Mouse (Mus musculus) heart, embryonic 11.5 days (tissue): ENCODE measurements around the gene BC035947. TPM values are rescaled to one million over a fixed set of nuclear protein-coding genes. Genes with fewer than 3 reads are reported as not detected.

Source experiments
- ATAC-seq: fragments of 200-750 bp; cut with Nextera tagmentation; replicated peaks from 2 replicates; pipeline ENCODE4 v1.8.0; 2017; ENCODE audit warnings: moderate library complexity; ENCODE audit not compliant: insufficient number of reproducible peaks, low FRiP score, low TSS enrichment
- H3K27ac ChIP-seq: fragments of 300-500 bp; sonication (generic); 2 replicates; pipeline ENCODE4 v1.5.1; 2014; ENCODE audit warnings: mild to moderate bottlenecking, low read depth, low read length
- H3K27me3 ChIP-seq: fragments of 300-500 bp; sonication (generic); 2 replicates; pipeline ENCODE4 v1.6.1; 2014; ENCODE audit warnings: mild to moderate bottlenecking, low read length, mixed read lengths; ENCODE audit not compliant: control insufficient read depth, insufficient read depth
- H3K36me3 ChIP-seq: fragments of 300-500 bp; sonication (generic); 2 replicates; pipeline ENCODE4 v1.6.1; 2014; ENCODE audit warnings: mild to moderate bottlenecking, low read length, moderate library complexity, mixed read lengths; ENCODE audit not compliant: control insufficient read depth, insufficient read depth
- H3K4me1 ChIP-seq: fragments of 300-500 bp; sonication (generic); 2 replicates; pipeline ENCODE4 v1.6.1; 2014; ENCODE audit warnings: low read length; ENCODE audit not compliant: control insufficient read depth, insufficient read depth
- H3K4me2 ChIP-seq: fragments of 300-500 bp; sonication (generic); 2 replicates; pipeline ENCODE4 v1.6.1; 2014; ENCODE audit warnings: mild to moderate bottlenecking, moderate library complexity
- H3K4me3 ChIP-seq: fragments of 300-500 bp; sonication (generic); 2 replicates; pipeline ENCODE4 v1.5.1; 2014; ENCODE audit warnings: low read depth, low read length
- H3K9ac ChIP-seq: fragments of 300-500 bp; sonication (generic); 2 replicates; pipeline ENCODE4 v1.6.1; 2014; ENCODE audit warnings: mild to moderate bottlenecking, low read depth, low read length, moderate library complexity
- H3K9me3 ChIP-seq: fragments of 300-500 bp; sonication (generic); replicated peaks from 2 replicates; pipeline ENCODE4 v1.6.1; 2016; ENCODE audit warnings: low read length; ENCODE audit not compliant: control insufficient read depth
- WGBS: fragments of 180-500 bp; shearing (Covaris S2); extraction: QIAGEN DNeasy Blood & Tissue Kit; methylation state at CpG from one replicate; pipeline ENCODE4 v1.1.7; 2014; ENCODE audit not compliant: insufficient replicate concordance; 5-methylcytosine and 5-hydroxymethylcytosine counted together
- polyA plus RNA-seq: library from polyadenylated mRNA; unstranded; fragments of >200 nt; fragmentation: Nextera tagmentation; extraction: Ambion mirVana; gene quantifications from 2 replicates; pipeline ENCODE4 v1.2.1, GENCODE M21; 2014

BC035947 gene
- polyA plus RNA-seq, 1 experiment from 2014 or later, result 0.09 TPM

DNA sequence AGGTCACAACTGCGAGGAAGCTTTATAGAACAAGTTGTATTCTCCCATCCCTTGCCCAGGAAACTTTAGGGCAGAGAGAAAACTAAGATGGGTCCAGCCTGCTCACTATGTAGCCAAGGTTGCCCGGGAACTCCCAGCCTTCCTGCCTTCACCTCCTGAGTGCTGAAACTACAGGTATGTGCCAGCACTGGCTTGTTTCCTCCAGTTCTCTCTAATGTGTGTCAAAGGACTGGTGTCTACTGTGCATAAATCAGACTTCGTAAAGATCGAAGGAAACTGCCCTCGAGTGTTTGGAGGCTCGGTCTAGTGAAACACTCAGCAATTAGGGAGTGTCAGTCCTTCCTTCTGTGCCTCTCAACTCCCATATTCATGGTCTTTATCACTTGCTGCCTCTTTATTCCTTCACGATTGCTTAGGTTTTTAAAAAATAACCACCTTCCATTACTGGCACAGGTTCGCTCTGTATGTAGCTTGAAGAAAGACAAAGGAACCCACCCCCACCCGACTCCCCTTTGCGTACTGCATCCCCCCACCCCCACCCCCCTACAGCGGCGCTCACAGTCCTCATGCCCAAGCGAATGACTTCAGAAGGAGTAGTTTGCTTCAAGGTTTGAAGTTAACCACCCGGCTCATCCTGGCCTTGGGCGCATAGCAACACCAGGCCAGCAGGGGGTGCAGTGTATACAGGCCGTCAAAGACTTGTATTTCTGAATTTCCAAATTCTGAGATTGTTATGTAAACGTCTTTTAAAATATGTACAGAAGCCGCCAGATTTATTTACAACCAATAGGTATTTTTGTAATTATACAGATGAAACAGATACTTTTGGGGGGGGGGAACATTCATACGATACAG, 24.6 kb upstream of the BC035947 start:
- Histone ChIP-seq H3K9me3 (no peaks in the 10 kb centered on the region), H3K4me1 (no peaks in the 10 kb centered on the region; the same call in 1 of the 2 replicates), H3K27me3 (no peaks in the 10 kb centered on the region), H3K27ac (no peak overlapping the region), H3K4me3 (no peak overlapping the region), H3K9ac (no peak overlapping the region), H3K4me2 (peak overlapping the region; percentile 64), H3K36me3 (no peaks in the 10 kb centered on the region)
- ATAC-seq, result no peak
- WGBS, result 36% methylated on average over 19 of the region's 19 CpGs

GRCm38 (mm10) chr1:78534428-78535150, 22.6 kb upstream of the BC035947 start:
- H3K27me3 ChIP-seq, result no peaks in the 10 kb centered on the region
- no peak overlapping the region for H3K27ac ChIP-seq
- H3K4me3 ChIP-seq, result no peak overlapping the region
- H3K9ac ChIP-seq, result no peak overlapping the region
- no peaks in the 10 kb centered on the region for H3K9me3 ChIP-seq
- H3K4me2 ChIP-seq, result no peak overlapping the region
- no peak for ATAC-seq
- H3K4me1 ChIP-seq, result no peaks in the 10 kb centered on the region; the same call in 1 of the 2 replicates
- H3K36me3 ChIP-seq, result no peaks in the 10 kb centered on the region
- 42% methylated on average over 9 of the region's 9 CpGs for WGBS

- 80% methylated on average over 15 of the region's 15 CpGs for WGBS
- Histone ChIP-seq H3K9ac (no peak overlapping the region), H3K27me3 (no peaks in the 10 kb centered on the region), H3K4me3 (no peak overlapping the region), H3K4me1 (no peaks in the 10 kb centered on the region), H3K4me2 (no peak overlapping the region), H3K36me3 (no peaks in the 10 kb centered on the region), H3K27ac (no peak overlapping the region), H3K9me3 (no peaks in the 10 kb centered on the region)
- no peak for ATAC-seq
Observed at GRCm38 (mm10) chr1:78532184-78532800, 20.3 kb upstream of the BC035947 start.

GRCm38 (mm10) chr1:78530500-78531215, 18.7 kb upstream of the BC035947 start:
- ATAC-seq, result no peak
- H3K4me3 ChIP-seq, result no peak overlapping the region
- H3K27ac ChIP-seq, result no peak overlapping the region
- H3K9ac ChIP-seq, result no peak overlapping the region
- H3K36me3 ChIP-seq, result no peaks in the 10 kb centered on the region
- WGBS, result 68% methylated on average over 7 of the region's 7 CpGs
- no peaks in the 10 kb centered on the region for H3K27me3 ChIP-seq
- H3K9me3 ChIP-seq, result no peaks in the 10 kb centered on the region
- H3K4me2 ChIP-seq, result no peak overlapping the region
- H3K4me1 ChIP-seq, result no peaks in the 10 kb centered on the region

DNA sequence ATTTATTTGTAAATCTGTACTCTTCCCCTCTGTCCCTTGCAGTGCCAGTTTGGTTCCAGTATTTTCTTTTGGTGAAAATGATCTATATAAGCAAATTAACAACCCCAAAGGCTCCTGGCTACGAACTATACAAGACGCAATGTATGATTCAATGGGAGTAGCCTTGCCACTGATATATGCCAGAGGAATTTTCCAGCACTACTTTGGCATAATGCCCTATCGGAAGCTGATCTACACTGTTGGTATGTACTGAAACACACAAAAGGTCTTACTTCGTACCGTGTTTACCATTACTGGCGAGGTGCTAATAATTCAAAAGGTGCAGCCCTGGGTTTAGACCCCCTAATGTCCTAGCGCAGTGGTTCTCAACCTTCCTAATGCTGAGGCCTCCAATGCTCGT, 17.1 kb upstream of the BC035947 start:
- Histone ChIP-seq H3K4me3 (no peak overlapping the region), H3K27ac (no peak overlapping the region)
- 84% methylated on average over 8 of the region's 8 CpGs for WGBS

GRCm38 (mm10) chr1:78528356-78528755, 16.4 kb upstream of the BC035947 start:
- H3K27ac ChIP-seq, result no peak overlapping the region
- 78% methylated on average over 3 of the region's 3 CpGs for WGBS
- no peak overlapping the region for H3K4me3 ChIP-seq
- H3K4me2 ChIP-seq, result no peak overlapping the region
- H3K27me3 ChIP-seq, result no peaks in the 10 kb centered on the region
- H3K4me1 ChIP-seq, result no peaks in the 10 kb centered on the region
- no peak overlapping the region for H3K9ac ChIP-seq
- no peaks in the 10 kb centered on the region for H3K36me3 ChIP-seq
- H3K9me3 ChIP-seq, result no peaks in the 10 kb centered on the region
- no peak for ATAC-seq

More for the DNA sequence above, 17.1 kb upstream of the BC035947 start:
- Histone ChIP-seq H3K36me3 (no peaks in the 10 kb centered on the region), H3K9ac (no peak overlapping the region), H3K4me1 (no peaks in the 10 kb centered on the region), H3K4me2 (no peak overlapping the region), H3K27me3 (no peaks in the 10 kb centered on the region), H3K9me3 (no peaks in the 10 kb centered on the region)
- no peak for ATAC-seq

DNA sequence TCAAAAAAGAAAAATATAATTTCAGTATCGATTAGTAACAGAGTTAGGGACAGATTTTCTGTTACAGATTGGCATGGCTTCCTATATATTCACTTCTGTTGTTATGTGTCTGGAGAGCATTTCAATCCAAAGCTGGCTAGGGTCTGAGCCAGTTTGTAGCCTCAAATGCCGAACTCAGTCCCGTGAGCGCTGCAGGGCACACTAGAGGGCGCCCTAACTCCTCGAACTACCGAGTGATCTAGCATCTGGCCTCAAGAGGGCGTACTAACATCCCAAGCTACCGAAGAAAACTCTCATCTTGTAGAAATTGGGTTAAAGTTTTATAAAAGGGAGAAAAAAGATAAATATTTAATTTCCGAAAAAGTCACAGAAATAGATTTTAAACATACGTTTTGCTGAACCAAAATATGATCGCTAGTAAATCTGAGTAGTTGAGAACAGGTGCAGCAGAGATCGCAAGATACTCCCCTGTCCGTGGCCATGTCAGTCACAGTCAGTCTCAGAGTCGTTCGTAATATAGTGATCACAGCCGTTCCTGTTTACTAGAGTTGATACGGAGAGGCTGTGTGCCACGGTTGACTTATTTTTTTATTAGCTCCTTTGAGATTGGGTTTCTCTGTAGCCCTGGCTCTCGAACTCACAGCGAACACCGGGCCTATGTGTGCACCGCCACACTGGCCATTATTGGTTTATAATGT, 13.4 kb upstream of the BC035947 start:
- ATAC-seq, result no peak
- H3K27me3 ChIP-seq, result no peaks in the 10 kb centered on the region
- WGBS, result 48% methylated on average over 23 of the region's 23 CpGs

DNA sequence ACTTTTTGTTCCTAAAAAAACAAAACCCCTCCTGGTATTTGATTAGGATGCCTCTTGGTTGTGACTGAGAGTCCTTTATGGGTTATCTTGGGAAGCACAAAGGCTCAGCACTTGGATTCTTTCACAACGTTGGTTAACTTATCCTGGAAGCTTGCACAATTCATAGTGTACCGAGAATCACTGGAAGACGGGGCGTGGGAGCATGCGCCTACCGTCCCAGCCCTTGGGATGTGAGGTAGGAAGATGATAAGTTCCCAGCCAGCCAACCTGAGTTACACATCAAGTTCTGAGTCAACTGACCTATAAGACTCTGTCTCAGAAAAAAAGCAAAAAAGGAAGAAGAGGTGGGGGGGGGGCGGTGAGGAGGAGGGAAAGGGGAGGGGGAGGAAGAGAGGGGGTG, 6.9 kb upstream of the BC035947 start:
- H3K27ac ChIP-seq, result no peak overlapping the region
- H3K27me3 ChIP-seq, result no peaks in the 10 kb centered on the region
- no peaks in the 10 kb centered on the region for H3K9me3 ChIP-seq
- no peaks in the 10 kb centered on the region for H3K36me3 ChIP-seq
- no peak overlapping the region for H3K4me2 ChIP-seq
- H3K9ac ChIP-seq, result no peak overlapping the region
- WGBS, result 85% methylated on average over 7 of the region's 7 CpGs
- no peak overlapping the region for H3K4me3 ChIP-seq
- ATAC-seq, result no peak
- H3K4me1 ChIP-seq, result no peaks in the 10 kb centered on the region

More for the DNA sequence above, 13.4 kb upstream of the BC035947 start:
- H3K4me2 ChIP-seq, result no peak overlapping the region
- H3K4me1 ChIP-seq, result no peaks in the 10 kb centered on the region
- H3K36me3 ChIP-seq, result no peaks in the 10 kb centered on the region
- H3K27ac ChIP-seq, result no peak overlapping the region
- no peak overlapping the region for H3K4me3 ChIP-seq
- H3K9me3 ChIP-seq, result no peaks in the 10 kb centered on the region
- H3K9ac ChIP-seq, result no peak overlapping the region
